Mouse (Mus musculus): ENCODE data around the gene Memo1.

GRCm38 (mm10) chr17:74316309-74316863, 21.1 kb upstream of the Memo1 start:
- TF ChIP-seq CTCF (IDR thresholded peaks at IDR 0.05; ENCODE audit: low read depth): no peak; the same call in 1 of the 2 replicates
- TF ChIP-seq EP300 (optimal IDR thresholded peaks at IDR 0.05): no peak
